Comparison of ENCODE assay signal across 16 mouse cellular contexts in the genomic region with DNA sequence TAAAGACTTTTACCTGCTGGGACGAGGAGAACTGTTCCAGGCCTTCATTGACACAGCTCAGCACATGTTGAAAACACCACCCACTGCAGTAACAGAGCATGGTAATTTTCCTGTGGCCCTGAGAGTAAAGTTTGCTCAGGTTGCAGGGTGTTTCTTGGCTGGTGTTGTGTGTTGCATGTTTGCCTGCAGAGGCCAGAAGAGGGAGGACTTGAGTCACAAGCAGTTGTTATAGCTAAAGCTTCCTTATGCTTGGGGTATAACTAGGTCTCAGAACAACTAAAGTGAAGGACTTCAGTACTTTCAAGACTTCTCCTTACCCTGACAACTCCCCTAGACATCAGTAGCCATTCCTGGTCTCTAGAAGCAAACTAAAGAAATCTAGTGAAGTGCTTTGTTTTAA. TPM values are rescaled to one million over a fixed set of nuclear protein-coding genes. Genes with fewer than 3 reads are reported as not detected.
DNase-seq lines count a peak whose midpoint lies in the region; ATAC-seq and TF ChIP-seq lines count a peak whose summit lies in the region.
"Had no signal": no experiment of that assay in that cellular context is flagged by ENCODE, and none has a peak within 500 bp of the region (broad histone marks: within the 10 kb centered on the region; RNA-seq: fewer than 3 reads in every experiment).

No protein-coding gene starts in this region.

- no peaks in the 10 kb centered on the region; the same call in 1 of the 2 replicates for H3K4me1 ChIP-seq in heart, adult 2 months (ENCODE audit: control insufficient read depth, insufficient read depth, low read length)
- H3K4me1 ChIP-seq in liver, embryonic 14.5 days (replicated peaks; ENCODE audit: control insufficient read depth in 2 of 2, insufficient read depth in 2 of 2, low read length in 1 of 2), result no peaks in the 10 kb centered on the region
- H3K4me1 ChIP-seq in cerebellum, adult 2 months (ENCODE audit: control insufficient read depth, insufficient read depth, low read length), result peaks cover under 1% of the 10 kb centered on the region; the same call in 1 of the 2 replicates
- H3K4me1 ChIP-seq: heart, embryonic 10.5 days; neural tube, embryonic 12.5 days had no signal

- no peak for TF ChIP-seq POLR2A in heart, adult 2 months (IDR thresholded peaks at IDR 0.05; ENCODE audit: insufficient read depth, low read depth, low read length)
- TF ChIP-seq POLR2A in cerebellum, adult 2 months (IDR thresholded peaks at IDR 0.05; ENCODE audit: borderline replicate concordance, insufficient read depth, low read length), result no peak

- H3K36me3 ChIP-seq in heart, adult 2 months (ENCODE audit: control insufficient read depth, insufficient read depth, low read length), result peaks cover 7% of the 10 kb centered on the region
- H3K36me3 ChIP-seq in liver, embryonic 14.5 days (replicated peaks; ENCODE audit: control insufficient read depth, insufficient read depth, low read depth), result peaks cover 66% of the 10 kb centered on the region

- no peak for DNase-seq in heart, adult 2 months
- no peak for DNase-seq in heart, postnatal 10 days
- no peak for DNase-seq in liver, embryonic 14.5 days (ENCODE audit: low read depth in 3 of 3, low spot score in 3 of 3)
- DNase-seq in liver, result no peak
- peak; percentile 24 for DNase-seq in A20 (ENCODE audit: low read depth, low spot score)
- DNase-seq in adipocyte (ENCODE audit: low spot score), result peak; percentile 15
- no peak for DNase-seq in cerebellum, postnatal 10 days
- no peak for DNase-seq in cerebellum, adult 2 months
- DNase-seq: adrenal gland, adult 8-10 months; cerebellum, adult 8-10 months; kidney, adult 11 months; kidney, postnatal 4 days; layer of hippocampus, postnatal 36 days had no signal

- peak; percentile 40 for TF ChIP-seq CTCF in heart, adult 2 months (IDR thresholded peaks at IDR 0.05)
- TF ChIP-seq CTCF in liver, embryonic 14.5 days (IDR thresholded peaks at IDR 0.05; ENCODE audit: low read depth), result peak; percentile 36; the same call in 1 of the 2 replicates
- no peak for TF ChIP-seq CTCF in cerebellum, adult 2 months (IDR thresholded peaks at IDR 0.05; ENCODE audit: borderline replicate concordance, insufficient read depth, low read depth, low read length)

- no peaks in the 10 kb centered on the region for H3K27me3 ChIP-seq in heart, adult 2 months (ENCODE audit: control insufficient read depth, insufficient read depth, low read length)
- no peaks in the 10 kb centered on the region for H3K27me3 ChIP-seq in liver, embryonic 14.5 days (ENCODE audit: control insufficient read depth, insufficient read depth, low read length)
- no peaks in the 10 kb centered on the region for H3K27me3 ChIP-seq in cerebellum, adult 2 months (ENCODE audit: control insufficient read depth, insufficient read depth, low read length)
- H3K27me3 ChIP-seq: neural tube, embryonic 12.5 days had no signal

- no peak overlapping the region for H3K27ac ChIP-seq in heart, adult 2 months
- H3K27ac ChIP-seq in liver, embryonic 14.5 days, result no peak overlapping the region
- no peak overlapping the region for H3K27ac ChIP-seq in cerebellum, adult 2 months (ENCODE audit: insufficient read depth, low read length)
- H3K27ac ChIP-seq: heart, embryonic 10.5 days; neural tube, embryonic 12.5 days had no signal

- H3K4me2 ChIP-seq in liver, embryonic 14.5 days (ENCODE audit: low read depth), result no peak overlapping the region
- H3K4me2 ChIP-seq: neural tube, embryonic 12.5 days had no signal

- no peaks in the 10 kb centered on the region for H3K9me3 ChIP-seq in liver, embryonic 14.5 days (ENCODE audit: control insufficient read depth, low read length)
- H3K9me3 ChIP-seq: heart, embryonic 10.5 days; neural tube, embryonic 12.5 days had no signal

- no peaks in the 10 kb centered on the region for H3K79me2 ChIP-seq in heart, adult 2 months (replicated peaks; ENCODE audit: control insufficient read depth, insufficient read depth, low read length)

- H3K9ac ChIP-seq in heart, adult 2 months (ENCODE audit: low read depth, low read length), result no peak overlapping the region
- no peak overlapping the region for H3K9ac ChIP-seq in liver, embryonic 14.5 days (replicated peaks)
- H3K9ac ChIP-seq: neural tube, embryonic 12.5 days had no signal

- H3K4me3 ChIP-seq in heart, adult 2 months, result no peak overlapping the region
- H3K4me3 ChIP-seq in liver, embryonic 14.5 days (ENCODE audit: insufficient read depth in 1 of 2, low read depth in 2 of 2, low read length in 2 of 2), result no peak overlapping the region
- no peak overlapping the region for H3K4me3 ChIP-seq in cerebellum, adult 2 months (replicated peaks; ENCODE audit: insufficient read depth, low read depth, low read length)
- H3K4me3 ChIP-seq: heart, embryonic 10.5 days; neural tube, embryonic 12.5 days had no signal

- WGBS in heart, adult 2 months, result 87% methylated on average over 1 of the region's 1 CpGs
- 69% methylated on average over 1 of the region's 1 CpGs for WGBS in liver, embryonic 14.5 days (ENCODE audit: insufficient replicate concordance)
- WGBS in cerebellum, adult 2 months, result 74% methylated on average over 1 of the region's 1 CpGs

- intact Hi-C loops in heart, adult 2 months (cut with DNase I), result loop anchor here (5.0 kb wide), 1 partner anchor 169 kb away; the partner anchor contains the start of genes Ckmt1 and Ppip5k1
- intact Hi-C loops in heart, postnatal 10 days (cut with DNase I), result loop anchor here (5.0 kb wide), 1 partner anchor 209 kb away; no protein-coding TSS in a partner anchor

- ATAC-seq in liver, embryonic 14.5 days (ENCODE audit: insufficient read depth), result no peak
- ATAC-seq: forebrain, embryonic 16.5 days had no signal

- TF ChIP-seq EP300 in heart, adult 2 months (IDR thresholded peaks at IDR 0.05; ENCODE audit: insufficient read depth, low read depth, low read length), result no peak
- no peak for TF ChIP-seq EP300 in liver, embryonic 14.5 days (IDR thresholded peaks at IDR 0.05; ENCODE audit: low read depth)

RNA-seq across cellular contexts. Expression of gene Zscan29, which starts 17.6 kb away (rescaled TPM):
- 1 to 10 TPM; 5.2 to 6.4 TPM for total RNA-seq in heart, adult 2 months (2021)
- 2.0 and 2.3 TPM in 2 replicates for polyA plus RNA-seq in heart, adult 2 months (2012; rRNA removed)
- total RNA-seq in heart, postnatal 10 days (2021), result 1 to 10 TPM; 8.0 to 9.5 TPM
- 1.5 and 2.0 TPM in 2 replicates for polyA plus RNA-seq in liver, embryonic 14.5 days (2012; rRNA removed)
- polyA plus RNA-seq in liver, embryonic 14.5 days (2014; fragmentation: Nextera tagmentation; extraction: Ambion mirVana), result 2.8 and 3.1 TPM in 2 replicates
- 6.4 and 6.8 TPM in 2 replicates for polyA plus RNA-seq in cerebellum, adult 2 months (2012; rRNA removed)

RNA-seq across cellular contexts. Expression of gene Tubgcp4, which starts 18.1 kb away (rescaled TPM):
- total RNA-seq in heart, adult 2 months (2021), result 10 to 100 TPM; 13.7 to 14.3 TPM
- 18.5 and 22.8 TPM in 2 replicates for polyA plus RNA-seq in heart, adult 2 months (2012; rRNA removed)
- 10 to 100 TPM; 16.1 to 18.0 TPM for total RNA-seq in heart, postnatal 10 days (2021)
- 13.0 and 15.0 TPM in 2 replicates for polyA plus RNA-seq in liver, embryonic 14.5 days (2012; rRNA removed)
- polyA plus RNA-seq in liver, embryonic 14.5 days (2014; fragmentation: Nextera tagmentation; extraction: Ambion mirVana), result 20.3 and 21.3 TPM in 2 replicates
- polyA plus RNA-seq in cerebellum, adult 2 months (2012; rRNA removed), result 40.2 and 47.4 TPM in 2 replicates

RNA-seq across cellular contexts. Expression of gene Lcmt2, which starts 48.1 kb away (rescaled TPM):
- total RNA-seq in heart, adult 2 months (2021), result 10 to 100 TPM; 10.8 to 11.5 TPM
- 6.2 and 9.9 TPM in 2 replicates for polyA plus RNA-seq in heart, adult 2 months (2012; rRNA removed)
- 10 to 100 TPM; 10.2 to 12.6 TPM for total RNA-seq in heart, postnatal 10 days (2021)
- polyA plus RNA-seq in liver, embryonic 14.5 days (2012; rRNA removed), result 3.6 and 4.1 TPM in 2 replicates
- 8.4 and 8.9 TPM in 2 replicates for polyA plus RNA-seq in liver, embryonic 14.5 days (2014; fragmentation: Nextera tagmentation; extraction: Ambion mirVana)
- polyA plus RNA-seq in cerebellum, adult 2 months (2012; rRNA removed), result 9.2 and 10.6 TPM in 2 replicates

RNA-seq across cellular contexts. Expression of gene Adal, which starts 48.3 kb away (rescaled TPM):
- 1 to 10 TPM; 8.6 to 9.1 TPM for total RNA-seq in heart, adult 2 months (2021)
- 4.6 and 11.1 TPM in 2 replicates for polyA plus RNA-seq in heart, adult 2 months (2012; rRNA removed)
- 10 to 100 TPM; 10.4 to 13.6 TPM for total RNA-seq in heart, postnatal 10 days (2021)
- 3.7 and 5.6 TPM in 2 replicates for polyA plus RNA-seq in liver, embryonic 14.5 days (2012; rRNA removed)
- 7.5 and 9.0 TPM in 2 replicates for polyA plus RNA-seq in liver, embryonic 14.5 days (2014; fragmentation: Nextera tagmentation; extraction: Ambion mirVana)
- 26.3 and 26.7 TPM in 2 replicates for polyA plus RNA-seq in cerebellum, adult 2 months (2012; rRNA removed)

Comparison
In these comparisons a context has a peak if more than half of its experiments do, and no peak if none do; other contexts are left out.
1. DNase-seq: peak in A20 (single experiment) and adipocyte (single experiment); none in heart, adult 2 months (0 of 2), heart, postnatal 10 days (0 of 2), liver, embryonic 14.5 days (0 of 3), liver (single experiment), cerebellum, postnatal 10 days (0 of 2) and cerebellum, adult 2 months (0 of 2).